Mouse (Mus musculus) liver, embryonic 14.5 days (tissue): ENCODE measurements at regions not wholly inside any gene's neighbourhood (a gene's known extent, or its start where the extent isn't known, plus 50 kb on each side); places are given as distances from the start of the nearest gene placed in this dataset.

Experiments
- ATAC-seq: fragments of 200-750 bp; cut with Nextera tagmentation; 2 replicates; pipeline ENCODE4 v1.8.0; 2017; ENCODE audit warnings: moderate number of reproducible peaks, mild to moderate bottlenecking, moderate library complexity; ENCODE audit not compliant: insufficient read depth
- DNase-seq, 3 experiments: peaks; one replicate each; pipeline ENCODE4 v3.0.0-alpha.2; 2012 to 2013; ENCODE audit warnings: low read depth in 3 of 3, low spot score in 3 of 3
- H3K27ac ChIP-seq: fragments of 300-500 bp; sonication (generic); 2 replicates; pipeline ENCODE4 v1.5.1; 2014; ENCODE audit warnings: moderate library complexity, mild to moderate bottlenecking, control low read depth, inconsistent platforms
- H3K27me3 ChIP-seq: fragments of 300-500 bp; sonication (generic); 2 replicates; pipeline ENCODE4 v1.6.1; 2014; ENCODE audit warnings: mild to moderate bottlenecking, low read length, moderate library complexity; ENCODE audit not compliant: control insufficient read depth, insufficient read depth
- H3K36me3 ChIP-seq: fragments of 300-500 bp; sonication (generic); replicated peaks from 2 replicates; pipeline ENCODE4 v1.6.1; 2014; ENCODE audit warnings: low read depth; ENCODE audit not compliant: control insufficient read depth, insufficient read depth
- H3K4me1 ChIP-seq, 2 experiments: fragments of 200-500 bp in 1 of 2; fragments of 300-500 bp in 1 of 2; sonication (generic) in 1 of 2; replicated peaks; 2 replicates each; pipeline ENCODE4 v1.6.1; 2012 to 2014; ENCODE audit warnings: antibody characterized with exemption in 1 of 2, inconsistent platforms in 1 of 2, low read length in 1 of 2; ENCODE audit not compliant: control insufficient read depth in 2 of 2, insufficient read depth in 2 of 2
- H3K4me2 ChIP-seq: fragments of 300-500 bp; sonication (generic); 2 replicates; pipeline ENCODE4 v1.6.1; 2014; ENCODE audit warnings: low read depth, mild to moderate bottlenecking, control low read depth, moderate library complexity
- H3K4me3 ChIP-seq, 2 experiments: fragments of 200-500 bp in 1 of 2; fragments of 300-500 bp in 1 of 2; sonication (generic) in 1 of 2; 2 replicates each; pipeline ENCODE4 v1.5.1; 2012 to 2014; ENCODE audit warnings: low read depth in 2 of 2, low read length in 2 of 2, mild to moderate bottlenecking in 2 of 2, control low read depth in 1 of 2, inconsistent platforms in 1 of 2, moderate library complexity in 1 of 2; ENCODE audit not compliant: insufficient read depth in 1 of 2
- H3K9ac ChIP-seq: fragments of 300-500 bp; sonication (generic); replicated peaks from 2 replicates; pipeline ENCODE4 v1.6.1; 2014; ENCODE audit warnings: mild to moderate bottlenecking, control low read depth, moderate library complexity
- H3K9me3 ChIP-seq: fragments of 300-500 bp; sonication (generic); 2 replicates; pipeline ENCODE4 v1.6.1; 2016; ENCODE audit warnings: low read length, mixed read lengths; ENCODE audit not compliant: control insufficient read depth
- CTCF ChIP-seq: IDR thresholded peaks from 2 replicates; pipeline ENCODE4 v1.5.1; 2016; ENCODE audit warnings: antibody characterized with exemption, low read depth, control low read depth
- EP300 ChIP-seq: IDR thresholded peaks from 2 replicates; pipeline ENCODE4 v1.6.1; 2016; ENCODE audit warnings: antibody characterized with exemption, low read depth
- WGBS: fragments of 180-500 bp; shearing (Covaris S2); extraction: QIAGEN DNeasy Blood & Tissue Kit; methylation state at CpG from one replicate; pipeline ENCODE4 v1.1.7; 2014; ENCODE audit not compliant: insufficient replicate concordance; 5-methylcytosine and 5-hydroxymethylcytosine counted together

DNA sequence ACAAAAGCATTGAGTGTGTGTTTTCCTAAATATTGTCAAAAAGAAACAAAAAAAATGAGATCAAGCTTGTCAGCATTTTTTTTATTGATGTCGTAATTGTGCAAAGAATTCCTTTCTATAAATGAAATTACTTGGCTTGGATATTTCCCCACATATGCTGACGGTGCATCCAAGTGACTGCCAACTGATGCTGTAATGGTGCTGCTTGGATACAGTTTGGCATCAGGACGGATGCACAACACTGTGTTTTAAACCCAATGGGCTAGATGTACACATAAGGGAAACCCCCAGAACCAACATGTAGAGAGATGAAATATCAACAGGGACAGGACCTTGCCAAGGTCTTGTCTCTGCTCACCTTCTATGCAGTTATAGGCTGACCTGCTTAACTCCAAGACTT lies 238.6 kb upstream of the Adcy2 start:
- WGBS: 57% methylated on average over 3 of the region's 3 CpGs
- no peak overlapping the region for H3K4me3 ChIP-seq
- no peak overlapping the region for H3K4me2 ChIP-seq
- no peak overlapping the region for H3K9ac ChIP-seq
- ATAC-seq (no peak), DNase-seq (no peak)
- no peaks in the 10 kb centered on the region for H3K9me3 ChIP-seq
- H3K36me3 ChIP-seq: no peaks in the 10 kb centered on the region
- no peaks in the 10 kb centered on the region for H3K4me1 ChIP-seq
- TF ChIP-seq CTCF: no peak
- no peaks in the 10 kb centered on the region for H3K27me3 ChIP-seq
- H3K27ac ChIP-seq: no peak overlapping the region

DNA sequence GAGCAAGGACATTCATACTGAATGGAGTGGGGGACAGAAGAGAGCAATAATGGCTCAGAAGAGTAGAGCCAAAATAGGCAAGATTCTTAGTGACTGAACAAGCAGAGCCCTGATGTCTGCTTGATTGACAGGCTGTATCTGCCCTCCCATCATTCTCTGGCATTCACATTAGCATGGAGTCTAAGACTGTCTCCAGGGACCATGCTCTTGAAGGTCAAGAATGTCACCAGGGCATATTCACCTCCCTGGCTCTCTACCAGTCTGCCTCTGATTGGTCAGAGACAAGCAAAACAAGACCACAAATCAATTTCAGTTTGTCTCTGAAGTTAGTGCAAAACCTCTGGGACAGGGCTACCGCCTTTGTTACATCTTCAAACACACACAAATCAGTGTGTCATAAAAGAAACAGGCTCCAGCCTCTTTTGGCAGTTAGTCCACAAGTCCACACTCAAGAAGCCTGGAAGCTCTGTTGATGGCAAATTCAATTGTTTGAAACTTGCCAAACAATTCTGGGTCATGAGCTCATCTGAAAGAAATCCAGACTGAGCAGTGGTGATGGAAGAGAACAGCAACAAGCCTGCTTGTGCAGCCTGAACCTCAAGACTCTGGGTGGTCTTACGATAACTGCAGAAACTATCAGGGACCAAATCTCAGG lies 240.0 kb upstream of the Adcy2 start:
- no peak overlapping the region for H3K4me3 ChIP-seq
- no peaks in the 10 kb centered on the region for H3K4me1 ChIP-seq
- TF ChIP-seq CTCF (no peak), EP300 (no peak)
- DNase-seq (no peak), ATAC-seq (no peak)
- no peak overlapping the region for H3K9ac ChIP-seq
- no peak overlapping the region for H3K27ac ChIP-seq
- H3K9me3 ChIP-seq: no peaks in the 10 kb centered on the region
- H3K27me3 ChIP-seq: no peaks in the 10 kb centered on the region
- 49% methylated on average over 2 of the region's 2 CpGs for WGBS
- H3K36me3 ChIP-seq: no peaks in the 10 kb centered on the region
- H3K4me2 ChIP-seq: no peak overlapping the region

GRCm38 (mm10) chr13:69242544-69243296 lies 243.4 kb upstream of the Adcy2 start:
- WGBS: 67% methylated on average over 14 of the region's 14 CpGs
- TF ChIP-seq EP300: no peak
- no peak for TF ChIP-seq CTCF
- Histone ChIP-seq H3K9me3 (no peaks in the 10 kb centered on the region), H3K9ac (no peak overlapping the region), H3K27ac (no peak overlapping the region), H3K27me3 (no peaks in the 10 kb centered on the region), H3K4me2 (no peak overlapping the region), H3K4me1 (no peaks in the 10 kb centered on the region), H3K4me3 (no peak overlapping the region), H3K36me3 (no peaks in the 10 kb centered on the region)
- DNase-seq (no peak), ATAC-seq (no peak)

DNA sequence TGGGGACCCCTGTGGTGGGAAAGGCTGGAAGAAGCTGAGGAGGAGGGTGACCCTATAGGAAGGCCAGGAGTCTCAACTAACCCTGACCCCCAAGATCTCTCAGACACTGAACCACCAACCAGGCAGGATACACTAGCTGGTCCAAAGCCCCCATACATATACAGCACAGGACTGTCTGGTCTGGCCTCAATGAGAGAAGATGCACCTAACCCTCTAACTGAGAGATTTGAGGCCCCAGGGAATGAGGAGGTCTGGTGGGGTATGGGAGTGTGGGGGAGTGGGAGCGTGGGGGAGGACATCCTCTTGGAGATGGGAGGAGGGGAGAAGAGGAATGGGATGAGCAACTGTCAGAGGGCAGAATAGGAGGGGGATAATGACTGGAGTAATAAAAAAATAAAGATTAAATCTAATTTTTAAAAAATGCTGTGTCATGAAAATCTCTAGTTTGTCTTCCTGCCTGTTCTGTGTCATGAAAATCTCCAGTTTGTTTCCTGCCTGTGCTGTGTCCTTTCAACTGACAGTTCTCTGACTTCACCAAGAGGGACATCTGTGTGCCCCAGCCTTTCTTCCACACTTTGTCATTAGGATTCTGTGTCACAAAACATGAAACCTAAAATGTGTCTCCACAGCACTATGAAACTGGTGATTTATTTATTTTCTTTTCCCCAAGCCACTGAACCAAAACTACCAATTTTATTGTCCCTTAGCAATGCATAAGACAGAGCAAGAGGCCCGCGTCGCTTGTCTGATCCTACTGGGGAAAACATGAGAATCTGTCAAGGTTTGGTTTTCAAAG lies 251.2 kb upstream of the Adcy2 start:
- Histone ChIP-seq H3K4me3 (no peak overlapping the region), H3K9ac (no peak overlapping the region), H3K4me1 (no peaks in the 10 kb centered on the region), H3K9me3 (no peaks in the 10 kb centered on the region), H3K36me3 (no peaks in the 10 kb centered on the region), H3K27ac (no peak overlapping the region), H3K27me3 (no peaks in the 10 kb centered on the region), H3K4me2 (no peak overlapping the region)
- WGBS: 80% methylated on average over 4 of the region's 4 CpGs
- DNase-seq (no peak), ATAC-seq (no peak)
- TF ChIP-seq CTCF (no peak), EP300 (no peak)

DNA sequence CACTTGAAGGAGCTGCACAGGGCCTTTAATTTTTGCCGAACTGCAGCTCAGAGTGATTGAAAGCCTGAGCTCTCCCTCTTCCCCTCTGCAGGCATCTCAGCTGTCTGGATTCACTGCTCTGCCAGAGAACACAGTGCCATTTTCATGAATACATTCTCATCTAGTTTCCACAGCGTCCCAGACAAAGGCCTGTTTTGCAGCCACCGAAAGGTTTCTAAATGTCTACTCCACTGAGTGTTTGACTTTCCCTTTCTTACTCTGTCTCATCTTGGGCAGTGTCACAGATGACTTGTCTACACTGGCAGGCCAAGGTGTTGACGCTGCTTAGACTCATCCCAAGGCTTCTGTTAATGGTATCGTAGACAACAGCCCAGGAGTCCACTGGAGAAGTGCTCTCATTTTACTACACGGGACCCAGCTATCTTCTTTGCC lies 251.8 kb upstream of the Adcy2 start:
- TF ChIP-seq CTCF (no peak), EP300 (no peak)
- Histone ChIP-seq H3K9ac (no peak overlapping the region), H3K4me2 (no peak overlapping the region), H3K4me3 (no peak overlapping the region), H3K4me1 (no peaks in the 10 kb centered on the region), H3K36me3 (no peaks in the 10 kb centered on the region), H3K27ac (no peak overlapping the region), H3K9me3 (no peaks in the 10 kb centered on the region), H3K27me3 (no peaks in the 10 kb centered on the region)
- 59% methylated on average over 6 of the region's 6 CpGs for WGBS
- ATAC-seq (no peak), DNase-seq (no peak)
